Mouse (Mus musculus): ENCODE measurements around the gene Smim7. TPM values are rescaled to one million over a fixed set of nuclear protein-coding genes. Genes with fewer than 3 reads are reported as not detected.

Gene Smim7
- 133 and 144 TPM in 2 replicates for polyA plus RNA-seq (2014; fragmentation: Nextera tagmentation; extraction: Ambion mirVana)

DNA sequence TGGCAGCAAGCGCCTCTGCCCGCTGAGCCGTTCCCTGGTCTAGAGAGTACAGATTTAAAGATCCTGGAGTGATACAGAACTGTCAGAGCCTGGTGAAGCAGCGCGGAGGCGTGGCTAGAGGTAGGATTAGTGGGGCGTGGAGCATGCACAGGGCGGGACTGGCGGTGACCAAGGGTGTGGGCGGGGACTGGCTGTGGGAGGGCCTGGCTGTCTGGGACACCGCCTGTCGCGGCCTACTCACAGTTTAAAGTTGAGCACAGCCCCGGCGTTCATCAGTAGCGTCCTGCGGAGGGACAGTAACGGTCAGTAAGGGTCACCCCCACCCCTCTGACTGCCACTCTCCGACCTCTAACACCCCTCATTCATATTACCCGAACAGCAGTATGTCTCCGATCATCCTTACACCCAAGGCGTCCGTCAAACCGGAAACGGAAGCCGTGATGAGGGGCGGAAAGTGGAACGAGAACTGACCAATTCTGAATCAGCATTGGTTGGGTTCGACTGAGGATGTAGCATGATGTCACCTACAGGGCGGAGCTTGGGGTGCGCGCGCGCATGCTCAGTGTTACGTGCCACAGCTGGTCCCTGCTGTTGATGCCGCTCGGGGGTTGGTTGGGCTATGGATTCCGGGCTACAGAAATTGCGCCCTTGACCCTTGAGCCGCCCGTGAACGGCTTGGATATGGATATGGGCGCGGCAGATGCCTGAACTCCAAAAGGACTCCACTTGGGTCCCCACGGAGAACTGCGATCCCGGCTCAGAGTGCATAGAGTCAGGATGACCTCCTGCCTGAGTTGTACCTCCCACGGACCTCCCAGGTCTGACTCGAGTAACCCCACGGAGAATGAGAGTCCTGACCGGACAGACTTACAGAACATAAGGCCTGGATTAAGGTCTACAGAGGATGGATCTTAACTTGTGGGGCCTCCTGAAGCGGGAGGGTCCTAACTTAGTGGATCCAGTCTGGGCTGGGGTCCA is at the start of gene Smim7:
Gene Smim7 (minus strand): TSS at position 456 of the 978 bp plus-strand sequence.
- WGBS = under 1% methylated on average over 52 of the region's 52 CpGs
- peak within 1 kb of the TSS; percentile 69 for H3K9ac ChIP-seq (replicated peaks; ENCODE audit: low read depth, low read length)
- peaks cover 23% of the 10 kb centered on the region; the same call in 1 of the 2 replicates for H3K4me1 ChIP-seq (ENCODE audit: control insufficient read depth, insufficient read depth, low read length)
- peak within 1 kb of the TSS; percentile 96 for H3K4me2 ChIP-seq (ENCODE audit: low read depth, low read length)
- peak within 1 kb of the TSS; percentile 91 for H3K27ac ChIP-seq (ENCODE audit: low read depth, low read length)
- H3K9me3 ChIP-seq (ENCODE audit: control insufficient read depth, low read length) = no peaks in the 10 kb centered on the region
- ATAC-seq (ENCODE audit: low read depth) = peak; percentile 96
- H3K36me3 ChIP-seq (ENCODE audit: control insufficient read depth, insufficient read depth, low read length) = peaks cover 23% of the 10 kb centered on the region
- no peaks in the 10 kb centered on the region for H3K27me3 ChIP-seq (ENCODE audit: control insufficient read depth, insufficient read depth, low read length)
- H3K4me3 ChIP-seq (ENCODE audit: low read depth, low read length) = peak within 1 kb of the TSS; percentile 65

DNA sequence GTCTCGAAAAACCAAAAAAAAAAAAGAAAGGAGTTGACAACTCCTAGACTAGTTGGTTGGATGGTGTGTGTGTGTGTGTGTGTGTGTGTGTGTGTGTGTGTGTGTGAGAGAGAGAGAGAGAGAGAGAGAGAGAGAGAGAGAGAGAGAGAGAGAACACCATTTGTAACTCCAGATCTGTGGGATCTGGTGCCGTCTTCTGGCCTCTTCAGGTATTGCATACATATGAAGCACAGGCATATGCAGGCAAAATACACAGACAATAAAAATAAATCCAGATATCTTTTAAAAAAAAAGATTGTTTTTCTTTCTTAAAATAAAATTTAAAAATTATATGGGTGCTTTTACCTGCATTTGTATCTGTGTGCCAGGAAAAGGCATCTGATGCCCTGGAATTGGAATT is 19.3 kb upstream of the Smim7 start:
- WGBS = 70% methylated on average over 2 of the region's 2 CpGs
- no peak for ATAC-seq (ENCODE audit: low read depth)
- H3K4me2 ChIP-seq (ENCODE audit: low read depth, low read length) = no peak overlapping the region
- no peaks in the 10 kb centered on the region for H3K27me3 ChIP-seq (ENCODE audit: control insufficient read depth, insufficient read depth, low read length)
- no peaks in the 10 kb centered on the region for H3K36me3 ChIP-seq (ENCODE audit: control insufficient read depth, insufficient read depth, low read length)
- H3K27ac ChIP-seq (ENCODE audit: low read depth, low read length) = no peak overlapping the region
- no peaks in the 10 kb centered on the region for H3K9me3 ChIP-seq (ENCODE audit: control insufficient read depth, low read length)
- no peaks in the 10 kb centered on the region for H3K4me1 ChIP-seq (ENCODE audit: control insufficient read depth, insufficient read depth, low read length)
- no peak overlapping the region for H3K9ac ChIP-seq (replicated peaks; ENCODE audit: low read depth, low read length)
- no peak overlapping the region for H3K4me3 ChIP-seq (ENCODE audit: low read depth, low read length)

DNA sequence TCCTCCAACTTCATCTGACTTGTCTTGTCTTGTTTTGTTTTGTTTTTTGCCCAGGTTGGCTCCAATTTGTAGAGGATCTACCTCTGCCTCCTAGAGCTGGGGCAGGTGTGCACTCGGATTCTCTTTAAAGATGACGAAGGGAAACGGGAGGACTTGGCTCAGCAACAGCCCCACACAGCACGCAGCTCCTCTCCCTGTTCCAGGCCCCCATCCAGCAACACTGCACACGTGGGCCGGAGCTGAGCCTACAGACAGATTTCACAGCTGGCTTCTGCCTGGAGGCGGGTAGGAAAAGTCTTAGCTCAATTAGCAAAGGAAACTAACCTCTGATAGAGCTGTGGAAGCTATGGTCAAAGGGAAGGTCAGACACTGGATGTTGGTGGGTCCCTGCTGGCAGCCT is 18.4 kb upstream of the Smim7 start:
- Histone ChIP-seq H3K36me3 (ENCODE audit: control insufficient read depth, insufficient read depth, low read length) (no peaks in the 10 kb centered on the region), H3K4me2 (ENCODE audit: low read depth, low read length) (no peak overlapping the region), H3K9ac (replicated peaks; ENCODE audit: low read depth, low read length) (no peak overlapping the region), H3K27ac (ENCODE audit: low read depth, low read length) (no peak overlapping the region), H3K4me3 (ENCODE audit: low read depth, low read length) (no peak overlapping the region), H3K9me3 (ENCODE audit: control insufficient read depth, low read length) (no peaks in the 10 kb centered on the region), H3K4me1 (ENCODE audit: control insufficient read depth, insufficient read depth, low read length) (no peaks in the 10 kb centered on the region), H3K27me3 (ENCODE audit: control insufficient read depth, insufficient read depth, low read length) (no peaks in the 10 kb centered on the region)
- no peak for ATAC-seq (ENCODE audit: low read depth)
- 84% methylated on average over 7 of the region's 7 CpGs for WGBS

DNA sequence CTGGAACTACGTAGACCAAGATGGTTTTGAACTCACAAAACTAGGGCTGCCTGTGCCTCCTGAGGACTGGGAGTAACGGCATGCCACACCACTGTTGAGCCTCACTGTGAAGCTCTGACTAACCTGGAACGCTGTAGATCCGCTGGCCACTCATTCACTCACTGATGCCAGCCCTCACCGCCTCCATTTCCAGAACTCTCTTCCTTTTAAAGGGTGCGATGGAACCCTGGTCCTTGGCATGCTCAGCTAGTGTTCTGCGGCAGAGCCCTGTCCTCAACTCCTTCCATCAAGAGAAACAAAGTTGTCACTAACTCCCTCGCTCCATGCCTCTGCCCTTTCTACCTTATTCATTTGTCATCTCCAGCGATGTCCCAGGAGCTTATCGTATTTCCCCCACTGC is 18.0 kb upstream of the Smim7 start:
- Histone ChIP-seq H3K9ac (replicated peaks; ENCODE audit: low read depth, low read length) (no peak overlapping the region), H3K27me3 (ENCODE audit: control insufficient read depth, insufficient read depth, low read length) (no peaks in the 10 kb centered on the region), H3K27ac (ENCODE audit: low read depth, low read length) (no peak overlapping the region), H3K36me3 (ENCODE audit: control insufficient read depth, insufficient read depth, low read length) (no peaks in the 10 kb centered on the region), H3K4me2 (ENCODE audit: low read depth, low read length) (no peak overlapping the region), H3K4me3 (ENCODE audit: low read depth, low read length) (no peak overlapping the region), H3K9me3 (ENCODE audit: control insufficient read depth, low read length) (no peaks in the 10 kb centered on the region), H3K4me1 (ENCODE audit: control insufficient read depth, insufficient read depth, low read length) (no peaks in the 10 kb centered on the region)
- no peak for ATAC-seq (ENCODE audit: low read depth)
- 94% methylated on average over 10 of the region's 10 CpGs for WGBS

DNA sequence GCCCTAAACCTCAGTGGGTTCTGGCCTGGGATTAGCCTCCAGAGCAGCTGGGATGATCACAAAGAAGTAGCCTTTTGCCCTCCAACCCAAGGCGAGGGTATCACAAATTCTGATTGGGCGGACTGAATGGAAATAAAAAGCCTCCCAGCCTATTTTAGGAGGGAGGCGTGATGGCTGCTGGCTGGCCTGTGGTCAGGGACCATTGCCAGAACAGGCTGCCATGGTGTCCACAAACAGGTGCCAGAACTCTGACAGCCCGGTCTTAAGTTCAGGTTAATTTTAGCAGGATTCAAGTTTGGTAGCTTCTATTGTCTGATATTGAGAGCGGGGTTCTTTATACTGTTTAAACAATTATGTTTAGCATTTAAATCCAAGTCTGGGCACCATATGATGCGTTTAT is 16.9 kb upstream of the Smim7 start:
- no peak overlapping the region for H3K4me2 ChIP-seq (ENCODE audit: low read depth, low read length)
- ATAC-seq (ENCODE audit: low read depth) = no peak
- no peaks in the 10 kb centered on the region for H3K27me3 ChIP-seq (ENCODE audit: control insufficient read depth, insufficient read depth, low read length)
- H3K4me3 ChIP-seq (ENCODE audit: low read depth, low read length) = no peak overlapping the region
- H3K9ac ChIP-seq (replicated peaks; ENCODE audit: low read depth, low read length) = no peak overlapping the region
- H3K9me3 ChIP-seq (ENCODE audit: control insufficient read depth, low read length) = no peaks in the 10 kb centered on the region
- WGBS = 58% methylated on average over 6 of the region's 6 CpGs
- no peaks in the 10 kb centered on the region for H3K36me3 ChIP-seq (ENCODE audit: control insufficient read depth, insufficient read depth, low read length)
- no peak overlapping the region for H3K27ac ChIP-seq (ENCODE audit: low read depth, low read length)
- no peaks in the 10 kb centered on the region for H3K4me1 ChIP-seq (ENCODE audit: control insufficient read depth, insufficient read depth, low read length)

GRCm38 (mm10) chr8:72584390-72584789 is 13.5 kb upstream of the Smim7 start:
- no peak for ATAC-seq (ENCODE audit: low read depth)
- 87% methylated on average over 6 of the region's 6 CpGs for WGBS
- H3K4me3 ChIP-seq (ENCODE audit: low read depth, low read length) = no peak overlapping the region
- no peaks in the 10 kb centered on the region for H3K27me3 ChIP-seq (ENCODE audit: control insufficient read depth, insufficient read depth, low read length)
- H3K4me2 ChIP-seq (ENCODE audit: low read depth, low read length) = no peak overlapping the region
- H3K36me3 ChIP-seq (ENCODE audit: control insufficient read depth, insufficient read depth, low read length) = no peaks in the 10 kb centered on the region
- no peak overlapping the region for H3K27ac ChIP-seq (ENCODE audit: low read depth, low read length)
- H3K9me3 ChIP-seq (ENCODE audit: control insufficient read depth, low read length) = no peaks in the 10 kb centered on the region
- H3K9ac ChIP-seq (replicated peaks; ENCODE audit: low read depth, low read length) = no peak overlapping the region
- no peaks in the 10 kb centered on the region for H3K4me1 ChIP-seq (ENCODE audit: control insufficient read depth, insufficient read depth, low read length)

- Histone ChIP-seq H3K4me3 (ENCODE audit: low read depth, low read length) (no peak overlapping the region), H3K27me3 (ENCODE audit: control insufficient read depth, insufficient read depth, low read length) (no peaks in the 10 kb centered on the region), H3K9me3 (ENCODE audit: control insufficient read depth, low read length) (no peaks in the 10 kb centered on the region), H3K27ac (ENCODE audit: low read depth, low read length) (no peak overlapping the region), H3K4me1 (ENCODE audit: control insufficient read depth, insufficient read depth, low read length) (no peaks in the 10 kb centered on the region), H3K9ac (replicated peaks; ENCODE audit: low read depth, low read length) (no peak overlapping the region), H3K4me2 (ENCODE audit: low read depth, low read length) (no peak overlapping the region), H3K36me3 (ENCODE audit: control insufficient read depth, insufficient read depth, low read length) (no peaks in the 10 kb centered on the region)
- 75% methylated on average over 7 of the region's 7 CpGs for WGBS
- no peak for ATAC-seq (ENCODE audit: low read depth)
Observed at GRCm38 (mm10) chr8:72583056-72583771, 12.3 kb upstream of the Smim7 start.

DNA sequence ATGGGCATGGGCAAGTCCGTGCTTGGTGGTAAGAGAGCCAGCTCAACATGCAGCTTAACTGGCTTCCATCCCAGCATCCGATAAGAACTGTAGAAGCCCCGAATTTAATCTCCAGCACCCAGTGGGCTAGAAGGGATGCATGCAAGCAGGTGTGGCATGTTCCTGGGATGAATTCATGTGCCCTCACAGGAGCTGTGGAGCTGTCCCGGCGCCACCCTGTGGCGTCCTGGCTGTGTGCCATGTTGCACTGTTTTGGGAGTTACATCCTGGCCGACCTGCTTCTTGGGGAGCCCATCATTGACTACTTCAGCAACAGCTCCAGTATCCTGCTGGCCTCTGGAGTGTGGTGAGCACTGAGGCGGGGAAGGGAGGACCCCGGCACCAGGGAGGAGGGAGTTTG is 8.5 kb upstream of the Smim7 start:
- H3K4me3 ChIP-seq (ENCODE audit: low read depth, low read length) = no peak overlapping the region

DNA sequence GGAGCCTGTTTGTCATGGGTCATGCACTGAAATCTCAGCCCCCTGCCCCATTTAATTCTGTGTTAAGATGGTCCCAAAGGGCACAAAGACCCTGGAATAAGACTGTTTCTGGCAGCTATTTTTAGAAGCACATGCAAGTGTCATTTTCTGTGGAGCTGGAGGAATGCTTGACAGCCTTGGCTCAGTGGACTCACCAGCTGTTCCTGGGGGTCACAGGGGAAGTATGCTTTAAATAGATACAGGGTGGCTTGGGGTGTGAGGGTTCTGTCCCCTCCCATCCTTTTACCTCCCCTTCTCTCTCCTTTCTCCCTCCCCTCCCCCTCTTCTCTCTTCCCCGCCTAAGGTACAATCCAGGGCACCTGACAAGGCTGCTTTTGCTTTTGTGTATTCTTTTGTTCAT is 7.1 kb upstream of the Smim7 start:
- Histone ChIP-seq H3K9ac (replicated peaks; ENCODE audit: low read depth, low read length) (no peak overlapping the region), H3K4me2 (ENCODE audit: low read depth, low read length) (no peak overlapping the region), H3K9me3 (ENCODE audit: control insufficient read depth, low read length) (no peaks in the 10 kb centered on the region), H3K4me3 (ENCODE audit: low read depth, low read length) (no peak overlapping the region), H3K27ac (ENCODE audit: low read depth, low read length) (no peak overlapping the region), H3K4me1 (ENCODE audit: control insufficient read depth, insufficient read depth, low read length) (peaks cover 7% of the 10 kb centered on the region; the same call in 1 of the 2 replicates), H3K36me3 (ENCODE audit: control insufficient read depth, insufficient read depth, low read length) (no peaks in the 10 kb centered on the region), H3K27me3 (ENCODE audit: control insufficient read depth, insufficient read depth, low read length) (no peaks in the 10 kb centered on the region)
- ATAC-seq (ENCODE audit: low read depth) = no peak
- WGBS = 73% methylated on average over 1 of the region's 1 CpGs

More for the DNA sequence above, 8.5 kb upstream of the Smim7 start:
- Histone ChIP-seq H3K27ac (ENCODE audit: low read depth, low read length) (no peak overlapping the region), H3K4me2 (ENCODE audit: low read depth, low read length) (no peak overlapping the region), H3K36me3 (ENCODE audit: control insufficient read depth, insufficient read depth, low read length) (no peaks in the 10 kb centered on the region), H3K9ac (replicated peaks; ENCODE audit: low read depth, low read length) (no peak overlapping the region), H3K27me3 (ENCODE audit: control insufficient read depth, insufficient read depth, low read length) (no peaks in the 10 kb centered on the region), H3K9me3 (ENCODE audit: control insufficient read depth, low read length) (no peaks in the 10 kb centered on the region), H3K4me1 (ENCODE audit: control insufficient read depth, insufficient read depth, low read length) (no peaks in the 10 kb centered on the region)
- WGBS = 81% methylated on average over 9 of the region's 9 CpGs
- no peak for ATAC-seq (ENCODE audit: low read depth)

Measured in neural tube, embryonic 14.5 days (tissue).